In the genomic region with DNA sequence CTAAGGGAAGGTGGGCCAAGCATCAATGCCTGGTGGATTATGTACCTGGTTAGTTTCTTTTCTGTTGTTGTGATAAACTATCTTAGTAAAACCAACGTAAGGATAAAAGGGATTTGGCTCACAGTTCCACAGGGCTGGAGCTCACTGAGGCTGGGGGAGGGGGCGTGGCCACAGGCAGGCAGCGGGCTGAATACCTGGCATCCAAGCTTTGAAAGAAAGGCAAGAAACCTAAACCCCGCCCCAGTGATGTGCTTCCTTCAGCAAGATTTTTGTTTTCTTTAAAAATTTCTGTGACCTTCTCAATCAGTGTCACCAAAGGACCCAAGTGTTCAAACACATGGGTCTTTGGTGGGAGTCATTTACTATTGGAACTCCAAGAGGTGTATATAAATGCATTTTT, we compare ENCODE assay signal across 37 mouse cellular contexts. TPM values are rescaled to one million over a fixed set of nuclear protein-coding genes. Genes with fewer than 3 reads are reported as not detected.
"Had no signal": no experiment of that assay in that cellular context is flagged by ENCODE, and none has a peak within 500 bp of the region (broad histone marks: within the 10 kb centered on the region; RNA-seq: fewer than 3 reads in every experiment).

No protein-coding gene starts in this region.

- H3K9ac ChIP-seq: embryonic facial prominence, embryonic 12.5 days; embryonic facial prominence, embryonic 13.5 days; embryonic facial prominence, embryonic 15.5 days; forebrain, embryonic 12.5 days; forebrain, embryonic 13.5 days; forebrain, embryonic 15.5 days; forebrain, postnatal 0 days had no signal

- H3K27ac ChIP-seq: embryonic facial prominence, embryonic 10.5 days; embryonic facial prominence, embryonic 12.5 days; embryonic facial prominence, embryonic 13.5 days; embryonic facial prominence, embryonic 15.5 days; forebrain, embryonic 10.5 days; forebrain, embryonic 12.5 days; forebrain, embryonic 13.5 days; forebrain, embryonic 15.5 days; gastrocnemius, adult 2 months had no signal

- ATAC-seq: forebrain, embryonic 13.5 days; forebrain, embryonic 14.5 days; forebrain, embryonic 15.5 days; forebrain, embryonic 16.5 days had no signal

- DNase-seq: cerebellum, adult 18-20 months; cerebellum, adult 2 months; cerebellum, adult 8-10 months; cerebellum, adult 9-10 months; cerebellum, adult 9-11 months; cerebellum, postnatal 10 days; cerebellum, postnatal 14 days; cerebellum, postnatal 25 days; cerebellum, postnatal 36 days; embryo, embryonic 11 days; forebrain, postnatal 0 days; gastrocnemius, adult 2 months; gastrocnemius, postnatal 10 days; gastrocnemius, postnatal 14 days; gastrocnemius, postnatal 25 days; gastrocnemius, postnatal 36 days; heart, adult 18-20 months had no signal

- H3K27me3 ChIP-seq: embryonic facial prominence, embryonic 12.5 days; embryonic facial prominence, embryonic 13.5 days; embryonic facial prominence, embryonic 15.5 days; forebrain, embryonic 12.5 days; forebrain, embryonic 13.5 days; forebrain, embryonic 15.5 days had no signal

- H3K9me3 ChIP-seq: embryonic facial prominence, embryonic 10.5 days; embryonic facial prominence, embryonic 12.5 days; embryonic facial prominence, embryonic 13.5 days; embryonic facial prominence, embryonic 15.5 days; forebrain, embryonic 10.5 days; forebrain, embryonic 12.5 days; forebrain, embryonic 13.5 days; forebrain, embryonic 15.5 days had no signal

- H3K36me3 ChIP-seq: embryonic facial prominence, embryonic 10.5 days; embryonic facial prominence, embryonic 12.5 days; embryonic facial prominence, embryonic 13.5 days; embryonic facial prominence, embryonic 15.5 days; forebrain, embryonic 10.5 days; forebrain, embryonic 12.5 days had no signal

- H3K4me1 ChIP-seq: embryonic facial prominence, embryonic 12.5 days; embryonic facial prominence, embryonic 13.5 days; embryonic facial prominence, embryonic 15.5 days; forebrain, embryonic 15.5 days had no signal

- H3K4me2 ChIP-seq: embryonic facial prominence, embryonic 12.5 days; embryonic facial prominence, embryonic 13.5 days; embryonic facial prominence, embryonic 15.5 days; forebrain, embryonic 12.5 days; forebrain, embryonic 13.5 days; forebrain, embryonic 15.5 days had no signal

- H3K4me3 ChIP-seq: embryonic facial prominence, embryonic 10.5 days; embryonic facial prominence, embryonic 12.5 days; embryonic facial prominence, embryonic 13.5 days; embryonic facial prominence, embryonic 15.5 days; erythroblast, embryonic 14.5 days; forebrain, embryonic 10.5 days; forebrain, embryonic 12.5 days; forebrain, embryonic 13.5 days; forebrain, embryonic 15.5 days; gastrocnemius, adult 2 months had no signal

RNA-seq across cellular contexts. Expression of a gene that starts 4.8 kb away (rescaled TPM):
- total RNA-seq: gastrocnemius, adult 18-20 months; gastrocnemius, adult 2 months; gastrocnemius, adult 8-10 months; gastrocnemius, postnatal 10 days; gastrocnemius, postnatal 14 days; gastrocnemius, postnatal 25 days; gastrocnemius, postnatal 36 days; heart, adult 18-20 months had no signal
- polyA plus RNA-seq: cerebellum, adult 2 months; cortical plate, adult 2 months; embryonic facial prominence, embryonic 13.5 days; embryonic facial prominence, embryonic 14.5 days; embryonic facial prominence, embryonic 15.5 days; erythroblast, embryonic 14.5 days; forebrain, embryonic 10.5 days; forebrain, embryonic 11.5 days; forebrain, embryonic 12.5 days; forebrain, embryonic 13.5 days; forebrain, embryonic 14.5 days; forebrain, embryonic 15.5 days; forebrain, embryonic 16.5 days; forebrain, postnatal 0 days; gonadal fat pad, adult 2 months had no signal

RNA-seq across cellular contexts. Expression of a gene that starts 20.0 kb away (rescaled TPM):
- polyA plus RNA-seq: erythroblast, embryonic 14.5 days had no signal

RNA-seq across cellular contexts. Expression of a gene that starts 23.6 kb away (rescaled TPM):
- total RNA-seq: common myeloid progenitor, adult 5-6 weeks; gastrocnemius, adult 2 months; gastrocnemius, adult 8-10 months; gastrocnemius, postnatal 25 days; gastrocnemius, postnatal 36 days; granulocyte monocyte progenitor cell, adult 5-6 weeks had no signal
- polyA plus RNA-seq: erythroblast, embryonic 14.5 days; forebrain, embryonic 10.5 days; frontal cortex, adult 2 months had no signal
